Mouse (Mus musculus): ENCODE measurements around the gene Lrrtm1. TPM values are rescaled to one million over a fixed set of nuclear protein-coding genes. Genes with fewer than 3 reads are reported as not detected.
A peak's percentile ranks its signal among the peaks of the same experiment; 100 is the strongest.

Gene Lrrtm1
- polyA plus RNA-seq, 1 experiment from 2014 or later: 71.0 TPM

DNA sequence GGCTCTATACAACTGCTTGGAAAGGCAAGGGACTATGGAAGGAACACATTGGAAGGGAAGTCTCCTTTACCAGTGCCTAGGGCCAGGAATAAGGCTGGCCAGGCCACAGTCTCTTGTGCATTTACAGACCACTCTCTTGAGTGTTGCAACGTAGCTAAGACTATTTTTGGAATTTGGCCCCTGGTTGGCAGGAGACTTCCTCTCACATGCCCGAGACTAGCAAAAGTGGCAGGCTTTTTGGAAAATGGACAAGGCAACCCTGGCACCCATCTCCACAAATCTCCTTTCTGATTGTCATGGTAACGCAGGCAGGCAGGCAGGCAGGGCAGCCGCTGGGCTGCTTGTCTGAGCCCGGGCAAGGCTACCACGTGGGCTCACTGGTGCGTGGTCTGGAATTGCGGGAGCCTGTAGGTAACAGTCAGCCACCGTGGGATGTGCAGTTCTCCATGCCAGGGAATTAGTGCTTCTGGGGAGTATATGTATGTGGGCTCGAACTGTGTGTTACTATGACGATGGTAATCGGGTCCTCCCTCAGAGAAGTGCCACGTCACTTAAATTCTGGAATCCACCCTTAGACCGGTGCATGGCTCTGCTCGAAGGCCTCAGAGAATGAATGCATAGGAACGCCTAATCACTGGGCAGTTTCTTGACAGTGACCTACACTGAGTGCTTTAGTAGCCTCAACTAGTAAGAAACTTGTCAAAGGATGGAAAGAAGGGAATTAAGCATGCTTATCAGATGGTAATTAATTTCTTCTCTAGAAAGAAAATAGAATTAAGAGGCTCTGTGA is 19.4 kb upstream of the Lrrtm1 start:
- H3K9ac ChIP-seq (replicated peaks; ENCODE audit: low read depth, low read length): no peak overlapping the region

GRCm38 (mm10) chr6:77240426-77240825 is 2.1 kb upstream of the Lrrtm1 start:
- no peak overlapping the region for H3K4me3 ChIP-seq (replicated peaks; ENCODE audit: low read length)
- H3K4me1 ChIP-seq (replicated peaks; ENCODE audit: control insufficient read depth, insufficient read depth, low read length): peaks cover 25% of the 10 kb centered on the region
- no peak overlapping the region for H3K9ac ChIP-seq (replicated peaks; ENCODE audit: low read depth, low read length)
- no peaks in the 10 kb centered on the region; the same call in 1 of the 2 replicates for H3K27me3 ChIP-seq (replicated peaks; ENCODE audit: control insufficient read depth, insufficient read depth, low read length)
- H3K36me3 ChIP-seq (ENCODE audit: control insufficient read depth, insufficient read depth): no peaks in the 10 kb centered on the region
- peak; percentile 65 for ATAC-seq
- WGBS: 15% methylated on average over 1 of the region's 1 CpGs
- H3K4me2 ChIP-seq (ENCODE audit: low read length): no peak overlapping the region
- peak overlapping the region; percentile 8 for H3K27ac ChIP-seq (ENCODE audit: low read length)
- H3K9me3 ChIP-seq (ENCODE audit: control insufficient read depth, low read length): no peaks in the 10 kb centered on the region

More for the DNA sequence above, 19.4 kb upstream of the Lrrtm1 start:
- 16% methylated on average over 16 of the region's 16 CpGs for WGBS
- Histone ChIP-seq H3K27ac (ENCODE audit: low read length) (no peak overlapping the region), H3K36me3 (ENCODE audit: control insufficient read depth, insufficient read depth) (no peaks in the 10 kb centered on the region), H3K4me1 (replicated peaks; ENCODE audit: control insufficient read depth, insufficient read depth, low read length) (peaks cover 18% of the 10 kb centered on the region), H3K4me2 (ENCODE audit: low read length) (peak overlapping the region; percentile 26), H3K9me3 (ENCODE audit: control insufficient read depth, low read length) (no peaks in the 10 kb centered on the region), H3K4me3 (replicated peaks; ENCODE audit: low read length) (no peak overlapping the region), H3K27me3 (replicated peaks; ENCODE audit: control insufficient read depth, insufficient read depth, low read length) (no peaks in the 10 kb centered on the region)
- peak; percentile 89 for ATAC-seq

- Histone ChIP-seq H3K4me1 (replicated peaks; ENCODE audit: control insufficient read depth, insufficient read depth, low read length) (peaks cover 34% of the 10 kb centered on the region), H3K9me3 (ENCODE audit: control insufficient read depth, low read length) (no peaks in the 10 kb centered on the region), H3K27me3 (replicated peaks; ENCODE audit: control insufficient read depth, insufficient read depth, low read length) (no peaks in the 10 kb centered on the region; the same call in 1 of the 2 replicates), H3K9ac (replicated peaks; ENCODE audit: low read depth, low read length) (peak overlapping the region; percentile 72), H3K4me3 (replicated peaks; ENCODE audit: low read length) (peak overlapping the region; percentile 55), H3K4me2 (ENCODE audit: low read length) (peak overlapping the region; percentile 78), H3K27ac (ENCODE audit: low read length) (peak overlapping the region; percentile 89), H3K36me3 (ENCODE audit: control insufficient read depth, insufficient read depth) (no peaks in the 10 kb centered on the region)
- under 1% methylated on average over 43 of the region's 43 CpGs for WGBS
- ATAC-seq: peak; percentile 41
These were observed 1.2 kb downstream of the Lrrtm1 start for GRCm38 (mm10) chr6:77243541-77244231.

GRCm38 (mm10) chr6:77253480-77253879 is 11.0 kb downstream of the Lrrtm1 start:
- Histone ChIP-seq H3K4me3 (replicated peaks; ENCODE audit: low read length) (no peak overlapping the region), H3K9me3 (ENCODE audit: control insufficient read depth, low read length) (no peaks in the 10 kb centered on the region), H3K9ac (replicated peaks; ENCODE audit: low read depth, low read length) (no peak overlapping the region), H3K36me3 (ENCODE audit: control insufficient read depth, insufficient read depth) (no peaks in the 10 kb centered on the region), H3K27ac (ENCODE audit: low read length) (no peak overlapping the region), H3K4me2 (ENCODE audit: low read length) (no peak overlapping the region), H3K4me1 (replicated peaks; ENCODE audit: control insufficient read depth, insufficient read depth, low read length) (peaks cover 5% of the 10 kb centered on the region), H3K27me3 (replicated peaks; ENCODE audit: control insufficient read depth, insufficient read depth, low read length) (no peaks in the 10 kb centered on the region)
- ATAC-seq: no peak
- WGBS: 69% methylated on average over 5 of the region's 5 CpGs

DNA sequence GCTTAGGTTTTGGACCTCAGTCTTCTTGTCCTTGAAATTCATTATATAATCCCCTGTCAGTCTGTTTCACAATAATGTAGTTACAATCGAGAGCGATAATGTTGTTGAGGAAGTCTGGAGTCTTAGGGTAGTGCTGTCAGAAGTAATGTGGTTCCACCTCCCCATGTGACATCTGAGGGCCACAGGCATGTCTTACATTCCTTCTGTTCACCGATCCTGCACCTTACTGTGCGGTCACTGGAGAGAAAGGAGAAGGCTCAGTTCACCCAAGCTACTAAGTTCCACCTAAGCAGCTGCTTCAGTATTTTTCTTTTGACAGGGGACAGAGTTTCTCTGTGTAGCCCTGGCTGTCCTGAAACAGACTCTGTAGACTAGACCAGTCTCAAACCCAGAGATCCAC is 13.9 kb downstream of the Lrrtm1 start:
- WGBS: 86% methylated on average over 4 of the region's 4 CpGs
- Histone ChIP-seq H3K4me3 (replicated peaks; ENCODE audit: low read length) (no peak overlapping the region), H3K4me1 (replicated peaks; ENCODE audit: control insufficient read depth, insufficient read depth, low read length) (no peaks in the 10 kb centered on the region; the same call in 1 of the 2 replicates), H3K4me2 (ENCODE audit: low read length) (no peak overlapping the region), H3K36me3 (ENCODE audit: control insufficient read depth, insufficient read depth) (no peaks in the 10 kb centered on the region), H3K9me3 (ENCODE audit: control insufficient read depth, low read length) (no peaks in the 10 kb centered on the region), H3K27me3 (replicated peaks; ENCODE audit: control insufficient read depth, insufficient read depth, low read length) (no peaks in the 10 kb centered on the region), H3K9ac (replicated peaks; ENCODE audit: low read depth, low read length) (no peak overlapping the region), H3K27ac (ENCODE audit: low read length) (no peak overlapping the region)
- no peak for ATAC-seq

GRCm38 (mm10) chr6:77257358-77258105 is 15.0 kb downstream of the Lrrtm1 start:
- no peak overlapping the region for H3K4me3 ChIP-seq (replicated peaks; ENCODE audit: low read length)
- no peak overlapping the region for H3K4me2 ChIP-seq (ENCODE audit: low read length)
- H3K36me3 ChIP-seq (ENCODE audit: control insufficient read depth, insufficient read depth): no peaks in the 10 kb centered on the region
- WGBS: 22% methylated on average over 7 of the region's 7 CpGs
- H3K27ac ChIP-seq (ENCODE audit: low read length): no peak overlapping the region
- H3K4me1 ChIP-seq (replicated peaks; ENCODE audit: control insufficient read depth, insufficient read depth, low read length): no peaks in the 10 kb centered on the region; the same call in 1 of the 2 replicates
- no peak overlapping the region for H3K9ac ChIP-seq (replicated peaks; ENCODE audit: low read depth, low read length)
- H3K27me3 ChIP-seq (replicated peaks; ENCODE audit: control insufficient read depth, insufficient read depth, low read length): no peaks in the 10 kb centered on the region
- H3K9me3 ChIP-seq (ENCODE audit: control insufficient read depth, low read length): no peaks in the 10 kb centered on the region
- ATAC-seq: peak; percentile 87

- Histone ChIP-seq H3K4me3 (replicated peaks; ENCODE audit: low read length) (no peak overlapping the region), H3K4me2 (ENCODE audit: low read length) (no peak overlapping the region), H3K36me3 (ENCODE audit: control insufficient read depth, insufficient read depth) (no peaks in the 10 kb centered on the region), H3K9ac (replicated peaks; ENCODE audit: low read depth, low read length) (no peak overlapping the region), H3K4me1 (replicated peaks; ENCODE audit: control insufficient read depth, insufficient read depth, low read length) (no peaks in the 10 kb centered on the region), H3K27me3 (replicated peaks; ENCODE audit: control insufficient read depth, insufficient read depth, low read length) (no peaks in the 10 kb centered on the region), H3K27ac (ENCODE audit: low read length) (no peak overlapping the region), H3K9me3 (ENCODE audit: control insufficient read depth, low read length) (no peaks in the 10 kb centered on the region)
- WGBS: 77% methylated on average over 3 of the region's 3 CpGs
- no peak for ATAC-seq
These were observed 22.7 kb downstream of the Lrrtm1 start for GRCm38 (mm10) chr6:77265163-77265562.

- no peaks in the 10 kb centered on the region for H3K27me3 ChIP-seq (replicated peaks; ENCODE audit: control insufficient read depth, insufficient read depth, low read length)
- ATAC-seq: no peak
- WGBS: 69% methylated on average over 5 of the region's 5 CpGs
- H3K9me3 ChIP-seq (ENCODE audit: control insufficient read depth, low read length): no peaks in the 10 kb centered on the region
- no peaks in the 10 kb centered on the region for H3K4me1 ChIP-seq (replicated peaks; ENCODE audit: control insufficient read depth, insufficient read depth, low read length)
- no peak overlapping the region for H3K4me3 ChIP-seq (replicated peaks; ENCODE audit: low read length)
- H3K27ac ChIP-seq (ENCODE audit: low read length): no peak overlapping the region
- no peak overlapping the region for H3K9ac ChIP-seq (replicated peaks; ENCODE audit: low read depth, low read length)
- no peaks in the 10 kb centered on the region for H3K36me3 ChIP-seq (ENCODE audit: control insufficient read depth, insufficient read depth)
- H3K4me2 ChIP-seq (ENCODE audit: low read length): no peak overlapping the region
These were observed 36.3 kb downstream of the Lrrtm1 start for GRCm38 (mm10) chr6:77278794-77279193.

DNA sequence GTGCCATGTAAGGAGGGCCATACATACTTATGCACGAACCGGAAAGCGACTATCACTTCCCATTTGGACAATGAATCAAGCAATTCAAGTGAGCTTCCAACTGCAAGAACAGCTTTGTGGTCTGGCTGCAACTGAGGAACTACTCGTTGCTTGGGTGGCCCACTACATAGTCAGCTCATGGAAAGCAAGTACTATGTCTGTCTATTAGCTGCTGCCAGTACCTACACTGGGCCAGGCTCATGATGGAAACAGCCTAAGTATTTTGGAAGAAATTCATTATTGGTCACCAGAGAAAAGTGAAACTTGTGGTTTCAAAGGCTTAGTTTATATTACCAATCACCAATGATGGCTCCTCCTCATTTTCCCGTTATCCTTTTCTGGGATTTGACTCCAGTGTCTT is 43.8 kb downstream of the Lrrtm1 start:
- H3K9me3 ChIP-seq (ENCODE audit: control insufficient read depth, low read length): no peaks in the 10 kb centered on the region
- no peak overlapping the region for H3K4me2 ChIP-seq (ENCODE audit: low read length)
- H3K36me3 ChIP-seq (ENCODE audit: control insufficient read depth, insufficient read depth): no peaks in the 10 kb centered on the region
- H3K4me3 ChIP-seq (replicated peaks; ENCODE audit: low read length): no peak overlapping the region
- H3K9ac ChIP-seq (replicated peaks; ENCODE audit: low read depth, low read length): no peak overlapping the region
- no peak overlapping the region for H3K27ac ChIP-seq (ENCODE audit: low read length)
- ATAC-seq: no peak
- no peaks in the 10 kb centered on the region for H3K27me3 ChIP-seq (replicated peaks; ENCODE audit: control insufficient read depth, insufficient read depth, low read length)
- no peaks in the 10 kb centered on the region for H3K4me1 ChIP-seq (replicated peaks; ENCODE audit: control insufficient read depth, insufficient read depth, low read length)
- 91% methylated on average over 5 of the region's 5 CpGs for WGBS
